Mouse (Mus musculus): ENCODE results near the gene Trim54.
A peak's percentile ranks its signal among the peaks of the same experiment; 100 is the strongest.

Trim54 gene

GRCm38 (mm10) chr5:31105814-31106335 is 10.6 kb upstream of the Trim54 start, which contains the start of gene Dnajc5g:
Gene Dnajc5g (plus strand): TSS chr5:31106285.
- no peak for DNase-seq (ENCODE audit: low read depth, low spot score)

- DNase-seq (ENCODE audit: low read depth, low spot score): no peak
These were observed 8.5 kb upstream of the Trim54 start, which contains the start of gene Slc30a3 for GRCm38 (mm10) chr5:31108000-31108490. Gene Slc30a3 (minus strand): TSS chr5:31108237.

- DNase-seq (ENCODE audit: low read depth, low spot score): no peak
These were observed 5.7 kb upstream of the Trim54 start for GRCm38 (mm10) chr5:31110781-31111180.

- peak; percentile 70 for DNase-seq (ENCODE audit: low read depth, low spot score)
These were observed 400 bp downstream of the Trim54 start for GRCm38 (mm10) chr5:31116912-31117311.

GRCm38 (mm10) chr5:31121111-31121510 is 4.6 kb downstream of the Trim54 start:
- DNase-seq (ENCODE audit: low read depth, low spot score): no peak

DNA sequence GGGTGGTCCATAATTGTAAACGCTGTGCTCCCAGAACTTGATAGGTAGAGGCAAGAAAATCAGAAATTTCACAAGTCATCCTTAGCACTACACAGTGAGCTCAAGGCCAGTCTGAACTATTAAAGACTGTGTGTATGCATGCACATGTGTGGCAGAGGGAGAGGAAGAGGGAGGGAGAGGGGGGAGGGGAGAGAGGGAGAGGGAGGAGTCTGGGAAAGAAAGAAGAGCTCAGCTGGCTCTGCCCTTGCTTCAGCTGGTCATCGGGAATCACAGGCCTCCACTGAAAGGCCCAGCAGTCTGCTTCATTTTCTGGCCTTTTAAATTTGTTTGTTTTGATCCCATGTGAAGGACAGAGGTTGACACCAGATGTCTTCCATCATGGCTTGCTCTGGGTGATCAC is 7.0 kb downstream of the Trim54 start:
- no peak for DNase-seq (ENCODE audit: low read depth, low spot score)

- DNase-seq (ENCODE audit: low read depth, low spot score): no peak
These were observed 9.5 kb downstream of the Trim54 start for GRCm38 (mm10) chr5:31126050-31126449.

DNA sequence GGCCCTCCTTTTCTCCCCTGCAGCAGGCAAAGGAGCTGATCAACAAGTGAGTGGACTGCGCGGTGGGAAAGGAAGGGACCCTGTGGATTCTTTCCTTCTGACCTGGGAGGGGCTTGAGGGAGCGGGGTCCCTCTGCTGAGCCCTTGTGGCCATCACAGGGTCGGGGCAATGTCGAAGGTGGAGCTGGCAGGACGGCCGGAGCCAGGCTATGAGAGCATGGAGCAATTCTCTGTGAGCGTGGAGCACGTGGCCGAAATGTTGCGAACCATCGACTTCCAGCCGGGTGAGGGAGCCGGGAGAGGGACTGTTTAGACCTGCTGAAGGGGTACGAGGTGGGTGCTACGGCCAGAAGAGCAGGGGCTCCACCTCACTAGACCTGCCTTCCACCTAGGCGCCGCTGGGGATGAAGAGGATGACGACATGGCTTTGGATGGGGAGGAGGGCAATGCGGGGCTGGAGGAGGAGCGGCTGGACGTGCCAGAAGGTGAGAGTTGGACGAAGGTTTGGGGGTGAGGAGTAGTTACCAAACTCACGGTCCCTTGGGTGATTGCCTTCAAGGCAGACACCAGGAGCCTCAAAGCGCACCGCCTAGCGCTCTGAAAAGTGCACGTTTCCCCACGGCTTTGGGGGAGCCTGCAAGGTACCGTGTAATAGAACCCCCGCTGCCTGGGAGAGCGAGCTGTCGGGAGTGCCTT is 20.4 kb downstream of the Trim54 start:
- DNase-seq (ENCODE audit: low read depth, low spot score): no peak

- no peak for DNase-seq (ENCODE audit: low read depth, low spot score)
These were observed 21.1 kb downstream of the Trim54 start for GRCm38 (mm10) chr5:31137658-31138057.

DNA sequence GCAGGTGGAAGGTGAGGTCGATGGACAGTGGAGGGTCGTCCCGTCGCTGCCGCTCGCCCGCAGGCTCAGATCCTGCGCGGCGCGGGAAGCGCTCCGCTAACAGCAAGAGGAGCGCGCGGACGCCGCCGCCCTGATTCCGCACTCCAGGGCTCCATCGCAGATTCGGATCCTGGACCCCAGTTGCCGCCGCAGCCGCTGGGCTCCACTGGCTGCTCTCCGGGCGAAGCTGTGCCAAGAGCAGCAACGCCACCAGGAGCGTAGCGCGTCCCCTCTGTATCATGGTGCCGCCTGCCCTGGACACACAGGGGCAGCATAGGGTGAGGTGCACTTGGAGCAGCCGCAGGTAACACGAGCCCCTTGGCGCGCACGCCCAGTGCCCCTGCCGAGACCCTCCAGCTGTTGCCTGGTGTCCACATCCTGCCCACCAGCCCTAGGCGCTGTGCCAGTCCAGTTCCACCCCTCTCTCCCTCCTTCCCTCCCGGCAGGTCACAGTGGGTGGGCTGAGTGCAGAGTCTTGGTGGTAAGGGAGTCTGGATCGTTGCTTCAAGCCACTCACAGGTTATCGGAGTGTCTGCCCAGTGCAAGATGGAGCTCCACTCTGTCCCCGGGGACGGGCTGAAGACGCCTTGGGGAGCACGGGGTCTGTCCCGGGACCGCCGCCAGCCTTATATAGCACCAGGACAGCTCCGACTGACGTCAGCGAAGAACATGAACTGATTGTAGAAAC is 21.9 kb downstream of the Trim54 start, which contains the start of gene Ucn:
Ucn (minus strand) TSS at position 589 of the 727 bp plus-strand sequence.
- DNase-seq (ENCODE audit: low read depth, low spot score): no peak

DNA sequence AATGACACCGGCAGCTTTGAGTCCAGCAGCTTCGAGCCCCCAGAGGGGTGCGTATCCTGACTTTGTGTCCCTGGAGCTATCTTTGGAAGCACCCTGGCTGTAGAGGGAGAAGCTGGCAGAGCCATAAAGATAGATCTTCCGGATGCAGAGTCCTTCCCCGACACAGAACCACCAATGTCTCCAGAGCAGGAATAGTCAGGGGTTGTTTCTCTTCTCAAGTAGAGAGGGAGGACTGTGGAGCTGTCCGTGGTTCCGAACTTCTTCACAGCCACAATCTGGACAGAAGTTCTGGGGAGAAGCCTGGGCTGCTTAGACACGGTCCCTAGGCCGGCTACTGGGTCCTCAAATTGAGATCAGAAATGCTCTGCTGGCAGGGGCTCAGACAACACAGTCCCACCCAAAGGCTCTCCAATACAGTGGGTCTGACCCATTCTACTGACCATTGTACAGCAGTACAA is 22.5 kb downstream of the Trim54 start:
- no peak for DNase-seq (ENCODE audit: low read depth, low spot score)

GRCm38 (mm10) chr5:31149781-31150180 is 33.3 kb downstream of the Trim54 start:
- no peak for DNase-seq (ENCODE audit: low read depth, low spot score)

DNA sequence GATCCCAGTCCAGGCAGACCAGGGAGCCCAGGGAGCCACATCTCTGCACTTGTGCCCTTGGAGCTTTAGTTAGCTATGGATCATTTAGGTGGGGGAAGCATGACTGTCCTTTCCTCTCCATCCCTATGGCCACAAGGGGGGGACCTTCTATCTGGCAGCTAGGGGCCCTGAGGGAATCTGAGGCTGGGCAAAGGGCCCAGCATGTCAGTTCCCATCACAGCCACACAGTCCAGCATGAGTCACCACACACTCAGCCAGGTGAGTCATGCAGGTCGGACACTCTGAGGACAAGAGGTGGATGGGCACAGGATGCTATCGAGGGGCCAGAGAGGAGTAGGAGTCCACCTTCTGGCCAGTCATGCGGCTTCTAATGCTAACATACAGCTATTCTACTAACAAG is 35.2 kb downstream of the Trim54 start:
- no peak for DNase-seq (ENCODE audit: low read depth, low spot score)

DNA sequence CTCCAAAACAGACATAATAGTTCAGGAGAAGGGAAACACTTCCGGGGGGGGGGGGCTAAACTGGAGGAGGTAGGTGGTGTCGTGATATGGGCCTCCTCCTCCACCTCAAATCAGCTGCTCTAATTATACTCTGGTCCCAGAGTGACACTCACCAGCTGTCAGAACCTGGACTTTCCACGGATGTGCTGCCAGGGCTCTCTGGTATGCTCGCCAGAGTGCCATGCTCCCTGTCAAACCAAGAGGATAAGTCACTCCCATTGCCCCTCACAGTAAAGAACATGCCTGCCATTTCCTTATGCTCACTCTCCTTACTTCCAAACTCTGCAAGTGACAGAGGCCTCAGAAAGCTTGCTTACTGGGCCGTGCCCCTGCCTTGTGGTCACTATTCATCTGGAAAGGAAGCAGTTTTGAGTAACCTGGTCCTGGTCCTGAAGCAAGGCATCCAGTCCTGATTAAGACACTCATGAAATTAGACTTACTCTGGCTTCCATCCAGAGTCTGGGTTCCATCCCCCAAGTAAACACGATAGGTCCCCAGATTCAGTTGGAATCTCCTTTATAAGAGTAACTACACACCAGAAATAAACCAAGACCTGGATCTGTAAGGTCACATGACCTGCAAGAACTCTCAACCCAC is 37.1 kb downstream of the Trim54 start:
- peak; percentile 58 for DNase-seq (ENCODE audit: low read depth, low spot score)

DNA sequence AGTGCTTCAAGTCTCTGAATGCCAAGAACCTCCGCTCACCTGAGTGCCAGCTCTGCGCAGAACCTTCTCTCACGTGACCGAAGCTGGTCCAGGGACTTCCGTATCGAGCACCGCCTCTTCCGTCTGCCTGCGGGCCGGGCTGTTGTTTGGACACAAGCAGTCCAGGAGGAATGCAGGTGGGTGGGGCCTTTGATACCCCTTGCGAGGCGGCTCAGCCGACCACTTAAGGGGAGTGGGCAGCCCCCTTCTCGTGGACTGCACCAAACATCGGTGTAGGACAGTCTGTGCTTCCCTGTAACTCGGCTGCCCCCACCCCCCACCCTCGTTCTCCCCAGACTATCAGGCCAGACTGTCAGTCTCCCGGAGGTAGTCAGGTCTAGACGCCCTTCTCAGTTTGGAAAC is 37.6 kb downstream of the Trim54 start, which contains the start of gene Mpv17:
Mpv17 (minus strand) TSS at position 100 of the 402 bp plus-strand sequence.
- peak; percentile 89 for DNase-seq (ENCODE audit: low read depth, low spot score)

DNA sequence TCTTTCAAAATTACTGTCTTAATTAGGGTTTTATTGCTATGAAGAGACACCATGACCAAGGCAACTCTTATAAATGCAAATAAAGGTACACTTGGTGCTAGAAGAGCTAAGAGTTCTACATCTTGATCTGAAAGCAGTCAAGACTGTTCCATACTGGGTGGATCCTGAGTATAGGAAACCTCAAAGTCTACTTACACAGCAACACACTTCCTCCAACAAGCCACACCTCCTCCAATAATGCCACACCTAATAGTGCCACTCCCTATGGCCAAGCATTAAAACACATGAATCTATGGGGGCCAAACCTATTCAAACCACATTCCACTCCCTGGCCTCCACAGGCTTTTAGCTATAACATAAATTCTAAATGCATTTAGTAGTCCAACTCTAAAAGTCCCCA is 46.0 kb downstream of the Trim54 start:
- no peak for DNase-seq (ENCODE audit: low read depth, low spot score)

- DNase-seq (ENCODE audit: low read depth, low spot score): no peak
These were observed 48.4 kb downstream of the Trim54 start for GRCm38 (mm10) chr5:31164878-31165277.

- DNase-seq (ENCODE audit: low read depth, low spot score): no peak
These were observed 52.1 kb downstream of the Trim54 start for GRCm38 (mm10) chr5:31168630-31169029.

GRCm38 (mm10) chr5:31179301-31179765 is 62.8 kb downstream of the Trim54 start:
- no peak for DNase-seq (ENCODE audit: low read depth, low spot score)

GRCm38 (mm10) chr5:31179766-31180630 is 63.5 kb downstream of the Trim54 start, which contains the start of the genes Gm29609 and Gtf3c2:
Gene Gm29609 (minus strand): TSS chr5:31179911.
Gene Gtf3c2 (minus strand): TSS chr5:31180144.
- peak; percentile 94 for DNase-seq (ENCODE audit: low read depth, low spot score)

Data from skeletal muscle tissue, adult 2 months (tissue).